Mouse (Mus musculus) testis, adult 2 months (tissue): ENCODE measurements around the gene Olfr1033.
"Not testable (repeated sequence)": the region's sequence is repeated elsewhere in the genome, so short reads cannot be mapped to it uniquely, and the experiment has no call there.

Experiments used
- CTCF ChIP-seq: fragments of 200-500 bp; IDR thresholded peaks from 2 replicates; pipeline ENCODE4 v1.5.1; 2012; ENCODE audit warnings: low read depth, mild to moderate bottlenecking, inconsistent platforms, low read length, moderate library complexity; ENCODE audit not compliant: control insufficient read depth, insufficient read depth, insufficient replicate concordance
- POLR2A ChIP-seq: fragments of 200-500 bp; IDR thresholded peaks from 2 replicates; pipeline ENCODE4 v1.6.1; 2012; ENCODE audit warnings: low read depth, mild to moderate bottlenecking, inconsistent platforms, low read length, moderate library complexity; ENCODE audit not compliant: control insufficient read depth

GRCm38 (mm10) chr2:86073692-86074091 is 53.3 kb downstream of the Olfr1033 start, which contains the start of gene Olfr1036:
- not testable (repeated sequence) for TF ChIP-seq CTCF, POLR2A
